Mouse (Mus musculus) stomach, embryonic 15.5 days (tissue): Measurements from ENCODE around the gene C130032M10Rik. TPM values are rescaled to one million over a fixed set of nuclear protein-coding genes. Genes with fewer than 3 reads are reported as not detected.
"Not testable (repeated sequence)": the region's sequence is repeated elsewhere in the genome, so short reads cannot be mapped to it uniquely, and the experiment has no call there.

ENCODE experiments used
- ATAC-seq: fragments of 200-750 bp; cut with Nextera tagmentation; 2 replicates; pipeline ENCODE4 v1.8.0; 2017; ENCODE audit warnings: low read depth, moderate number of reproducible peaks, moderate TSS enrichment; ENCODE audit not compliant: insufficient read depth, low FRiP score
- H3K27ac ChIP-seq: fragments of 300-500 bp; sonication (generic); 2 replicates; pipeline ENCODE4 v1.5.1; 2015; ENCODE audit warnings: mild to moderate bottlenecking, inconsistent platforms
- H3K27me3 ChIP-seq: fragments of 300-500 bp; sonication (generic); replicated peaks from 2 replicates; pipeline ENCODE4 v1.6.1; 2015; ENCODE audit warnings: inconsistent platforms
- H3K36me3 ChIP-seq: fragments of 300-500 bp; sonication (generic); 2 replicates; pipeline ENCODE4 v1.6.1; 2015; ENCODE audit warnings: inconsistent platforms
- H3K4me1 ChIP-seq: fragments of 300-500 bp; sonication (generic); 2 replicates; pipeline ENCODE4 v1.6.1; 2015; ENCODE audit warnings: inconsistent platforms
- H3K4me2 ChIP-seq: fragments of 300-500 bp; sonication (generic); 2 replicates; pipeline ENCODE4 v1.6.1; 2015; ENCODE audit warnings: mild to moderate bottlenecking, inconsistent platforms
- H3K4me3 ChIP-seq: fragments of 300-500 bp; sonication (generic); replicated peaks from 2 replicates; pipeline ENCODE4 v1.5.1; 2015; ENCODE audit warnings: inconsistent platforms
- H3K9ac ChIP-seq: fragments of 300-500 bp; sonication (generic); 2 replicates; pipeline ENCODE4 v1.6.1; 2015; ENCODE audit warnings: inconsistent platforms
- H3K9me3 ChIP-seq: fragments of 300-500 bp; sonication (generic); 2 replicates; pipeline ENCODE4 v1.6.1; 2016; ENCODE audit warnings: inconsistent platforms
- WGBS: fragments of 180-500 bp; shearing (Covaris S2); methylation state at CpG from one replicate; pipeline ENCODE4 v1.1.7; 2015; 5-methylcytosine and 5-hydroxymethylcytosine counted together
- polyA plus RNA-seq: library from polyadenylated mRNA; unstranded; fragments of >200 nt; fragmentation: Nextera tagmentation; extraction: Ambion mirVana; gene quantifications from 2 replicates; pipeline ENCODE4 v1.2.1, GENCODE M21; 2015

C130032M10Rik gene
- polyA plus RNA-seq, 1 experiment from 2014 or later = 0.19 TPM

GRCm38 (mm10) chr9:114520529-114520928, 5.0 kb downstream of the C130032M10Rik start:
- H3K9me3 ChIP-seq, H3K4me1 ChIP-seq, H3K36me3 ChIP-seq, H3K9ac ChIP-seq, ATAC-seq, H3K27me3 ChIP-seq, H3K4me3 ChIP-seq, H3K27ac ChIP-seq, H3K4me2 ChIP-seq: not testable (repeated sequence)
- WGBS = 60% methylated on average over 4 of the region's 4 CpGs

- Histone ChIP-seq H3K9ac (no peak overlapping the region), H3K27ac (no peak overlapping the region), H3K36me3 (no peaks in the 10 kb centered on the region), H3K9me3 (no peaks in the 10 kb centered on the region), H3K27me3 (no peaks in the 10 kb centered on the region), H3K4me2 (no peak overlapping the region), H3K4me3 (no peak overlapping the region), H3K4me1 (peaks cover 14% of the 10 kb centered on the region)
- 59% methylated on average over 5 of the region's 5 CpGs for WGBS
- no peak for ATAC-seq
Measured at GRCm38 (mm10) chr9:114522041-114522440, 6.5 kb downstream of the C130032M10Rik start.

GRCm38 (mm10) chr9:114522501-114522900, 7.0 kb downstream of the C130032M10Rik start:
- Histone ChIP-seq H3K4me1 (peaks cover 16% of the 10 kb centered on the region), H3K4me3 (no peak overlapping the region), H3K27me3 (no peaks in the 10 kb centered on the region), H3K4me2 (no peak overlapping the region), H3K9ac (no peak overlapping the region), H3K36me3 (no peaks in the 10 kb centered on the region), H3K27ac (no peak overlapping the region), H3K9me3 (no peaks in the 10 kb centered on the region)
- WGBS = 81% methylated on average over 9 of the region's 9 CpGs
- ATAC-seq = 0 out of 2 replicates have a peak, but pooled peaks have one; percentile 20

- H3K4me1 ChIP-seq = peaks cover 27% of the 10 kb centered on the region
- no peak overlapping the region for H3K9ac ChIP-seq
- H3K4me2 ChIP-seq = no peak overlapping the region
- 86% methylated on average over 15 of the region's 15 CpGs for WGBS
- no peak overlapping the region for H3K27ac ChIP-seq
- H3K27me3 ChIP-seq = no peaks in the 10 kb centered on the region
- H3K36me3 ChIP-seq = no peaks in the 10 kb centered on the region
- no peaks in the 10 kb centered on the region for H3K9me3 ChIP-seq
- no peak for ATAC-seq
- H3K4me3 ChIP-seq = no peak overlapping the region
Measured at GRCm38 (mm10) chr9:114525073-114525633, 9.7 kb downstream of the C130032M10Rik start.

GRCm38 (mm10) chr9:114525891-114526290, 10.4 kb downstream of the C130032M10Rik start:
- no peak for ATAC-seq
- no peaks in the 10 kb centered on the region for H3K27me3 ChIP-seq
- H3K4me1 ChIP-seq = peaks cover 27% of the 10 kb centered on the region
- peak overlapping the region; percentile 71; the same call in 1 of the 2 replicates for H3K27ac ChIP-seq
- H3K9ac ChIP-seq = no peak overlapping the region
- H3K4me2 ChIP-seq = 0 out of 2 replicates have a peak overlapping the region, but pooled peaks have one; percentile 8
- no peaks in the 10 kb centered on the region for H3K36me3 ChIP-seq
- no peak overlapping the region for H3K4me3 ChIP-seq
- WGBS = 19% methylated on average over 8 of the region's 8 CpGs
- H3K9me3 ChIP-seq = no peaks in the 10 kb centered on the region

- Histone ChIP-seq H3K9ac (0 out of 2 replicates have a peak overlapping the region, but pooled peaks have one; percentile 11), H3K27me3 (no peaks in the 10 kb centered on the region), H3K36me3 (no peaks in the 10 kb centered on the region), H3K4me1 (peaks cover 31% of the 10 kb centered on the region), H3K4me2 (peak overlapping the region; percentile 46), H3K4me3 (peak overlapping the region; percentile 18; the same call in 1 of the 2 replicates), H3K27ac (peak overlapping the region; percentile 71), H3K9me3 (no peaks in the 10 kb centered on the region)
- no peak for ATAC-seq
- WGBS = 29% methylated on average over 8 of the region's 8 CpGs
Measured at GRCm38 (mm10) chr9:114526581-114526980, 11.1 kb downstream of the C130032M10Rik start.

GRCm38 (mm10) chr9:114527085-114527484, 11.6 kb downstream of the C130032M10Rik start:
- Histone ChIP-seq H3K4me3 (peak overlapping the region; percentile 18; the same call in 1 of the 2 replicates), H3K27me3 (no peaks in the 10 kb centered on the region), H3K9me3 (no peaks in the 10 kb centered on the region), H3K4me1 (peaks cover 33% of the 10 kb centered on the region), H3K36me3 (no peaks in the 10 kb centered on the region), H3K27ac (peak overlapping the region; percentile 71), H3K4me2 (peak overlapping the region; percentile 46), H3K9ac (0 out of 2 replicates have a peak overlapping the region, but pooled peaks have one; percentile 11)
- no peak for ATAC-seq
- WGBS = 8% methylated on average over 16 of the region's 16 CpGs

GRCm38 (mm10) chr9:114527992-114528679, 12.6 kb downstream of the C130032M10Rik start:
- no peaks in the 10 kb centered on the region for H3K36me3 ChIP-seq
- H3K4me1 ChIP-seq = peaks cover 33% of the 10 kb centered on the region
- 0 out of 2 replicates have a peak overlapping the region, but pooled peaks have one; percentile 12 for H3K27ac ChIP-seq
- no peaks in the 10 kb centered on the region for H3K27me3 ChIP-seq
- ATAC-seq = 0 out of 2 replicates have a peak, but pooled peaks have one; percentile 56
- no peak overlapping the region for H3K4me3 ChIP-seq
- no peak overlapping the region for H3K9ac ChIP-seq
- 22% methylated on average over 17 of the region's 17 CpGs for whole genome bisulfite sequencing
- H3K4me2 ChIP-seq = peak overlapping the region; percentile 20; the same call in 1 of the 2 replicates
- H3K9me3 ChIP-seq = no peaks in the 10 kb centered on the region

- Histone ChIP-seq H3K4me2 (no peak overlapping the region), H3K27me3 (no peaks in the 10 kb centered on the region), H3K36me3 (no peaks in the 10 kb centered on the region), H3K4me1 (peaks cover 33% of the 10 kb centered on the region), H3K27ac (0 out of 2 replicates have a peak overlapping the region, but pooled peaks have one; percentile 12), H3K4me3 (no peak overlapping the region), H3K9ac (no peak overlapping the region), H3K9me3 (no peaks in the 10 kb centered on the region)
- ATAC-seq = no peak
- WGBS = 43% methylated on average over 9 of the region's 9 CpGs
Measured at GRCm38 (mm10) chr9:114528680-114529048, 13.2 kb downstream of the C130032M10Rik start.

- WGBS = 28% methylated on average over 11 of the region's 11 CpGs
- Histone ChIP-seq H3K9me3 (no peaks in the 10 kb centered on the region), H3K9ac (no peak overlapping the region), H3K27me3 (no peaks in the 10 kb centered on the region), H3K27ac (no peak overlapping the region), H3K4me3 (no peak overlapping the region), H3K4me2 (no peak overlapping the region), H3K4me1 (peaks cover 26% of the 10 kb centered on the region), H3K36me3 (no peaks in the 10 kb centered on the region)
- ATAC-seq = no peak
Measured at GRCm38 (mm10) chr9:114531276-114531675, 15.8 kb downstream of the C130032M10Rik start.

GRCm38 (mm10) chr9:114533848-114534247, 18.4 kb downstream of the C130032M10Rik start:
- no peaks in the 10 kb centered on the region for H3K9me3 ChIP-seq
- no peak overlapping the region for H3K4me3 ChIP-seq
- peak; percentile 45; the same call in 1 of the 2 replicates for ATAC-seq
- H3K27me3 ChIP-seq = no peaks in the 10 kb centered on the region
- WGBS = 60% methylated on average over 4 of the region's 4 CpGs
- no peak overlapping the region for H3K4me2 ChIP-seq
- H3K9ac ChIP-seq = no peak overlapping the region
- no peak overlapping the region for H3K27ac ChIP-seq
- H3K4me1 ChIP-seq = peaks cover 8% of the 10 kb centered on the region
- no peaks in the 10 kb centered on the region for H3K36me3 ChIP-seq
